ENCODE assay signal across 8 mouse cellular contexts in the genomic region with DNA sequence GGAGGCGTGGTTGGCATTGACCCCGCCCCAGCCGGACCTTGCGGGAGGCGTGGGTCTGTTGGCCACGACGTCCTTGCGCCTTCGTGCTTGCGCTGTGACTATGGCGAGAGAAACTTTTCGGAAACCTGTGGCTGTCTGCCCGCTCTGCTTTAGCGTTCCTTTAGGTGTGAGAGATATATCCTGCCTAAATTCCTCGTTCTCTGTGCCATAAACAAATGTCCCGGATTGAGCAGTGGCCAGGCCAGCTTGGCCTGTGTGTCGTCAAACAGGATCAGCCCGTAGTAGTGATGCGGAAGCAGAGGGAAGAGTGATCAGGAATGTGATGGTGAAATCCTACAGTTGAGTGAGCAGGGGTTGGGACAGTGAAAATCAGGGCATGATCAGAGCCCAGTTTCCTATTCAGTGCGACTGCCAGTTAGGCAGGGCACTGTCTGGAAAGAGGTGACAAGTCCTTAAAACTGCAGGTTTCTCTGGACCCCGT. TPM values are rescaled to one million over a fixed set of nuclear protein-coding genes. Genes with fewer than 3 reads are reported as not detected.
DNase-seq lines count a peak whose midpoint lies in the region; ATAC-seq and TF ChIP-seq lines count a peak whose summit lies in the region.

No protein-coding gene starts in this region.

- H3K4me3 ChIP-seq in kidney, embryonic 14.5 days (ENCODE audit: low read length) = peak overlapping the region; percentile 50
- H3K4me3 ChIP-seq in embryonic facial prominence, embryonic 10.5 days = peak overlapping the region; percentile 76
- peak overlapping the region; percentile 53 for H3K4me3 ChIP-seq in hindbrain, postnatal 0 days (ENCODE audit: low read length)

- peaks cover 24% of the 10 kb centered on the region for H3K27me3 ChIP-seq in kidney, embryonic 14.5 days (ENCODE audit: control insufficient read depth, insufficient read depth, low read length)
- H3K27me3 ChIP-seq in embryonic facial prominence, embryonic 10.5 days (replicated peaks; ENCODE audit: low read depth, poor library complexity, severe bottlenecking) = peaks cover 72% of the 10 kb centered on the region
- no peaks in the 10 kb centered on the region for H3K27me3 ChIP-seq in hindbrain, postnatal 0 days (ENCODE audit: insufficient read depth, low read length)

- DNase-seq in kidney, adult 11 months = no peak
- no peak for DNase-seq in embryonic facial prominence, embryonic 10.5 days (ENCODE audit: low spot score)
- no peak for DNase-seq in hindbrain, postnatal 0 days (ENCODE audit: low spot score)
- DNase-seq in layer of hippocampus, adult 9-11 months = no peak
- no peak for DNase-seq in adrenal gland, postnatal 4 days (ENCODE audit: low spot score in 2 of 2)
- no peak for DNase-seq in kidney, adult 9 months

- 0 out of 2 replicates have a peak, but pooled peaks cover 6% of the 10 kb centered on the region for H3K4me1 ChIP-seq in kidney, embryonic 14.5 days (ENCODE audit: control insufficient read depth, insufficient read depth, low read length)
- peaks cover 30% of the 10 kb centered on the region for H3K4me1 ChIP-seq in embryonic facial prominence, embryonic 10.5 days
- peaks cover 6% of the 10 kb centered on the region; the same call in 1 of the 2 replicates for H3K4me1 ChIP-seq in hindbrain, postnatal 0 days (ENCODE audit: insufficient read depth, low read length)

- H3K9ac ChIP-seq in kidney, embryonic 14.5 days (ENCODE audit: low read depth, low read length) = peak overlapping the region; percentile 74
- peak overlapping the region; percentile 53 for H3K9ac ChIP-seq in hindbrain, postnatal 0 days (replicated peaks; ENCODE audit: low read length)

- WGBS in kidney, embryonic 14.5 days = 7% methylated on average over 21 of the region's 21 CpGs
- WGBS in embryonic facial prominence, embryonic 10.5 days = 12% methylated on average over 21 of the region's 21 CpGs
- 10% methylated on average over 21 of the region's 21 CpGs for WGBS in hindbrain, postnatal 0 days

- no peak for TF ChIP-seq CTCF in hindbrain, postnatal 0 days (IDR thresholded peaks at IDR 0.05; ENCODE audit: low read depth)

- no peaks in the 10 kb centered on the region for H3K36me3 ChIP-seq in kidney, embryonic 14.5 days (ENCODE audit: control insufficient read depth, insufficient read depth, low read length)
- no peaks in the 10 kb centered on the region for H3K36me3 ChIP-seq in embryonic facial prominence, embryonic 10.5 days (replicated peaks)
- H3K36me3 ChIP-seq in hindbrain, postnatal 0 days (ENCODE audit: insufficient read depth, low read length) = no peaks in the 10 kb centered on the region

- ATAC-seq in kidney, embryonic 14.5 days (ENCODE audit: low FRiP score, low TSS enrichment) = peak; percentile 63
- peak; percentile 18 for ATAC-seq in hindbrain, postnatal 0 days
- 0 out of 2 replicates have a peak, but pooled peaks have one; percentile 37 for ATAC-seq in monocyte, adult 5-6 weeks (replicated peaks; ENCODE audit: insufficient number of reproducible peaks, low FRiP score, low TSS enrichment, poor library complexity, severe bottlenecking)

- H3K4me2 ChIP-seq in kidney, embryonic 14.5 days (replicated peaks; ENCODE audit: low read depth, low read length) = peak overlapping the region; percentile 93
- H3K4me2 ChIP-seq in hindbrain, postnatal 0 days (ENCODE audit: low read depth, low read length) = peak overlapping the region; percentile 95

- H3K9me3 ChIP-seq in kidney, embryonic 14.5 days (ENCODE audit: control insufficient read depth, low read length) = no peaks in the 10 kb centered on the region
- no peaks in the 10 kb centered on the region for H3K9me3 ChIP-seq in embryonic facial prominence, embryonic 10.5 days
- H3K9me3 ChIP-seq in hindbrain, postnatal 0 days (ENCODE audit: low read length) = no peaks in the 10 kb centered on the region

- H3K27ac ChIP-seq in kidney, embryonic 14.5 days (ENCODE audit: low read depth, low read length) = no peak overlapping the region
- peak overlapping the region; percentile 85 for H3K27ac ChIP-seq in embryonic facial prominence, embryonic 10.5 days (replicated peaks)
- H3K27ac ChIP-seq in hindbrain, postnatal 0 days = no peak overlapping the region

RNA-seq across cellular contexts. Expression of a gene that starts 0.4 kb away (rescaled TPM):
- polyA plus RNA-seq in kidney, embryonic 14.5 days (2014; fragmentation: Nextera tagmentation; extraction: Ambion mirVana) = 198 and 239 TPM in 2 replicates
- polyA plus RNA-seq in embryonic facial prominence, embryonic 10.5 days (2016; fragmentation: Nextera tagmentation; extraction: Ambion mirVana) = 75.5 and 79.3 TPM in 2 replicates
- total RNA-seq in hindbrain, postnatal 0 days (2014; rRNA removed) = 33.4 and 38.6 TPM in 2 replicates
- 123 and 133 TPM in 2 replicates for polyA plus RNA-seq in hindbrain, postnatal 0 days (2015; fragmentation: Nextera tagmentation; extraction: Ambion mirVana)
- 2.6 to 4.4 TPM (median 4.2 TPM) in 3 replicates for total RNA-seq in monocyte, adult 5-6 weeks (2017)
- 10 to 100 TPM; 46.1 to 85.1 TPM for total RNA-seq in adrenal gland, postnatal 4 days (2021)

RNA-seq across cellular contexts. Expression of a gene that starts 7.0 kb away (rescaled TPM):
- 19.3 and 27.7 TPM in 2 replicates for polyA plus RNA-seq in kidney, embryonic 14.5 days (2014; fragmentation: Nextera tagmentation; extraction: Ambion mirVana)
- polyA plus RNA-seq in embryonic facial prominence, embryonic 10.5 days (2016; fragmentation: Nextera tagmentation; extraction: Ambion mirVana) = 29.7 and 30.5 TPM in 2 replicates
- 3.4 and 8.4 TPM in 2 replicates for total RNA-seq in hindbrain, postnatal 0 days (2014; rRNA removed)
- polyA plus RNA-seq in hindbrain, postnatal 0 days (2015; fragmentation: Nextera tagmentation; extraction: Ambion mirVana) = 3.2 and 3.4 TPM in 2 replicates
- not detected in 3 replicates for total RNA-seq in monocyte, adult 5-6 weeks (2017)
- total RNA-seq in adrenal gland, postnatal 4 days (2021) = 10 to 100 TPM; 14.3 to 15.0 TPM

RNA-seq across cellular contexts. Expression of a gene that starts 21.6 kb away (rescaled TPM):
- 4.5 and 5.5 TPM in 2 replicates for polyA plus RNA-seq in kidney, embryonic 14.5 days (2014; fragmentation: Nextera tagmentation; extraction: Ambion mirVana)
- 24.8 and 28.9 TPM in 2 replicates for polyA plus RNA-seq in embryonic facial prominence, embryonic 10.5 days (2016; fragmentation: Nextera tagmentation; extraction: Ambion mirVana)
- total RNA-seq in hindbrain, postnatal 0 days (2014; rRNA removed) = 131 and 158 TPM in 2 replicates
- 105 and 111 TPM in 2 replicates for polyA plus RNA-seq in hindbrain, postnatal 0 days (2015; fragmentation: Nextera tagmentation; extraction: Ambion mirVana)
- total RNA-seq in monocyte, adult 5-6 weeks (2017) = not detected in 3 replicates
- total RNA-seq in adrenal gland, postnatal 4 days (2021) = 1 to 10 TPM; 5.0 to 5.7 TPM

RNA-seq across cellular contexts. Expression of a gene that starts 33.8 kb away (rescaled TPM):
- 5.2 and 8.3 TPM in 2 replicates for polyA plus RNA-seq in kidney, embryonic 14.5 days (2014; fragmentation: Nextera tagmentation; extraction: Ambion mirVana)
- polyA plus RNA-seq in embryonic facial prominence, embryonic 10.5 days (2016; fragmentation: Nextera tagmentation; extraction: Ambion mirVana) = 4.4 and 4.6 TPM in 2 replicates
- not detected in 2 replicates for total RNA-seq in hindbrain, postnatal 0 days (2014; rRNA removed)
- polyA plus RNA-seq in hindbrain, postnatal 0 days (2015; fragmentation: Nextera tagmentation; extraction: Ambion mirVana) = 0.91 and 1.4 TPM in 2 replicates
- 0.29 to 3.4 TPM in 2 of 3 replicates, not detected in the other for total RNA-seq in monocyte, adult 5-6 weeks (2017)
- 1 to 10 TPM; 2.4 to 4.5 TPM for total RNA-seq in adrenal gland, postnatal 4 days (2021)

RNA-seq across cellular contexts. Expression of a gene that starts 44.0 kb away (rescaled TPM):
- 120 and 132 TPM in 2 replicates for polyA plus RNA-seq in kidney, embryonic 14.5 days (2014; fragmentation: Nextera tagmentation; extraction: Ambion mirVana)
- 100 and 102 TPM in 2 replicates for polyA plus RNA-seq in embryonic facial prominence, embryonic 10.5 days (2016; fragmentation: Nextera tagmentation; extraction: Ambion mirVana)
- 125 and 131 TPM in 2 replicates for total RNA-seq in hindbrain, postnatal 0 days (2014; rRNA removed)
- 122 and 130 TPM in 2 replicates for polyA plus RNA-seq in hindbrain, postnatal 0 days (2015; fragmentation: Nextera tagmentation; extraction: Ambion mirVana)
- total RNA-seq in monocyte, adult 5-6 weeks (2017) = 3.8 to 11.1 TPM (median 9.8 TPM) in 3 replicates
- 10 to 100 TPM; 48.2 to 49.7 TPM for total RNA-seq in adrenal gland, postnatal 4 days (2021)

Comparison
In these comparisons a context has a peak if more than half of its experiments do, and no peak if none do; other contexts are left out.
1. RNA of a gene that starts 21.6 kb away (total RNA-seq): 131 to 158 TPM in hindbrain, postnatal 0 days; 5.0 to 5.7 TPM in adrenal gland, postnatal 4 days and not detected in monocyte, adult 5-6 weeks; every median in the first group is over 10 times any median in the second.
2. Peak in every context shown above with its lines, with median percentiles within 50 percentile points of each other: ATAC-seq and H3K4me3 ChIP-seq.